Mouse (Mus musculus) hindbrain, embryonic 15.5 days (tissue): ENCODE measurements around the gene Eno1. TPM values are rescaled to one million over a fixed set of nuclear protein-coding genes. Genes with fewer than 3 reads are reported as not detected.

ENCODE experiments used
- ATAC-seq: fragments of 200-750 bp; cut with Nextera tagmentation; 2 replicates; pipeline ENCODE4 v1.8.0; 2017; ENCODE audit warnings: low read depth, moderate number of reproducible peaks, moderate TSS enrichment; ENCODE audit not compliant: low FRiP score
- H3K27ac ChIP-seq: fragments of 300-500 bp; sonication (generic); replicated peaks from 2 replicates; pipeline ENCODE4 v1.5.1; 2015; ENCODE audit warnings: mild to moderate bottlenecking, inconsistent platforms
- H3K27me3 ChIP-seq: fragments of 300-500 bp; sonication (generic); 2 replicates; pipeline ENCODE4 v1.6.1; 2015; ENCODE audit warnings: control low read depth, inconsistent platforms
- H3K36me3 ChIP-seq: fragments of 300-500 bp; sonication (generic); 2 replicates; pipeline ENCODE4 v1.6.1; 2015; ENCODE audit warnings: control low read depth, inconsistent platforms
- H3K4me1 ChIP-seq: fragments of 300-500 bp; sonication (generic); replicated peaks from 2 replicates; pipeline ENCODE4 v1.6.1; 2015; ENCODE audit warnings: control low read depth, inconsistent platforms
- H3K4me2 ChIP-seq: fragments of 300-500 bp; sonication (generic); 2 replicates; pipeline ENCODE4 v1.6.1; 2015; ENCODE audit warnings: moderate library complexity, mild to moderate bottlenecking, inconsistent platforms
- H3K4me3 ChIP-seq: fragments of 300-500 bp; sonication (generic); 2 replicates; pipeline ENCODE4 v1.5.1; 2015; ENCODE audit warnings: mild to moderate bottlenecking, inconsistent platforms
- H3K9ac ChIP-seq: fragments of 300-500 bp; sonication (generic); 2 replicates; pipeline ENCODE4 v1.6.1; 2015; ENCODE audit warnings: inconsistent platforms
- H3K9me3 ChIP-seq: fragments of 300-500 bp; sonication (generic); 2 replicates; pipeline ENCODE4 v1.6.1; 2016; ENCODE audit warnings: control low read depth, inconsistent platforms
- WGBS: fragments of 180-500 bp; shearing (Covaris S2); methylation state at CpG from one replicate; pipeline ENCODE4 v1.1.7; 2015; 5-methylcytosine and 5-hydroxymethylcytosine counted together
- polyA plus RNA-seq: library from polyadenylated mRNA; unstranded; fragments of >200 nt; fragmentation: Nextera tagmentation; extraction: Ambion mirVana; gene quantifications from 2 replicates; pipeline ENCODE4 v1.2.1, GENCODE M21; 2015

The Eno1 gene
- polyA plus RNA-seq, 1 experiment from 2014 or later, result 1,158 TPM

- Histone ChIP-seq H3K27ac (no peak overlapping the region), H3K4me3 (no peak overlapping the region), H3K9me3 (no peaks in the 10 kb centered on the region), H3K4me2 (peak overlapping the region; percentile 11; the same call in 1 of the 2 replicates), H3K27me3 (no peaks in the 10 kb centered on the region), H3K4me1 (peaks cover 61% of the 10 kb centered on the region), H3K36me3 (peaks cover 38% of the 10 kb centered on the region), H3K9ac (no peak overlapping the region)
- WGBS, result 83% methylated on average over 1 of the region's 1 CpGs
- no peak for ATAC-seq
Observed at GRCm38 (mm10) chr4:150240381-150240886, 3.9 kb downstream of the Eno1 start.

- H3K4me3 ChIP-seq, result no peak overlapping the region
- no peak for ATAC-seq
- H3K4me2 ChIP-seq, result no peak overlapping the region; the same call in 1 of the 2 replicates
- peaks cover 55% of the 10 kb centered on the region for H3K4me1 ChIP-seq
- no peak overlapping the region for H3K9ac ChIP-seq
- peaks cover 50% of the 10 kb centered on the region for H3K36me3 ChIP-seq
- 59% methylated on average over 4 of the region's 4 CpGs for WGBS
- no peak overlapping the region for H3K27ac ChIP-seq
- H3K27me3 ChIP-seq, result no peaks in the 10 kb centered on the region
- no peaks in the 10 kb centered on the region for H3K9me3 ChIP-seq
Observed at GRCm38 (mm10) chr4:150241708-150242107, 5.2 kb downstream of the Eno1 start.

DNA sequence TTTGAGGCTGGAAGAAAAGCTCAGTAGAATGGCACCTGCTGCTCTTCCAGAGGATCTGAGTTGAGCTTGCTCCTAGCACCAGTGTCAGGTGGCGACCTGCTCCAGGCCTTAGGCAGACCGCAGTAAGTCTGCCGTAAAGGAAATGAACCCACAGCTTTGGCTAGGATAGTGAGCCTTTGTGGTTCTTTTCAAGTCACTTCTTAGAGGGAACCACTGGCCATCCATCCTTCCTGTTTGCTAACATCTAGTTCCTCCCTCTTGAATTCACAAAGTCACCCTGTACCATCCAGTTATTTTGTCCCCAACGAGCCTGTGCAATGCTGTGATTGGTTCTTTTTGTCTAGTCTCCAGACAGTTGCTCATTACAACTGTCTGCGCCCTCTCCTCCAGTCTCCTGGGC lies 6.2 kb downstream of the Eno1 start:
- 78% methylated on average over 5 of the region's 5 CpGs for WGBS
- no peak overlapping the region for H3K4me2 ChIP-seq
- no peak for ATAC-seq
- H3K36me3 ChIP-seq, result peaks cover 58% of the 10 kb centered on the region
- peaks cover 53% of the 10 kb centered on the region for H3K4me1 ChIP-seq
- no peaks in the 10 kb centered on the region for H3K9me3 ChIP-seq
- H3K9ac ChIP-seq, result no peak overlapping the region
- H3K27ac ChIP-seq, result no peak overlapping the region
- no peaks in the 10 kb centered on the region for H3K27me3 ChIP-seq
- H3K4me3 ChIP-seq, result no peak overlapping the region

GRCm38 (mm10) chr4:150245876-150246275 lies 9.4 kb downstream of the Eno1 start:
- H3K4me3 ChIP-seq, result no peak overlapping the region
- H3K36me3 ChIP-seq, result peaks cover 78% of the 10 kb centered on the region
- H3K27ac ChIP-seq, result no peak overlapping the region
- no peak overlapping the region for H3K4me2 ChIP-seq
- no peak for ATAC-seq
- H3K4me1 ChIP-seq, result peaks cover 35% of the 10 kb centered on the region
- WGBS, result 80% methylated on average over 2 of the region's 2 CpGs
- H3K9ac ChIP-seq, result no peak overlapping the region
- no peaks in the 10 kb centered on the region for H3K27me3 ChIP-seq
- H3K9me3 ChIP-seq, result no peaks in the 10 kb centered on the region

- peaks cover 28% of the 10 kb centered on the region for H3K4me1 ChIP-seq
- H3K4me3 ChIP-seq, result no peak overlapping the region
- WGBS, result 58% methylated on average over 5 of the region's 5 CpGs
- ATAC-seq, result peak; percentile 39; the same call in 1 of the 2 replicates
- no peak overlapping the region for H3K27ac ChIP-seq
- H3K9ac ChIP-seq, result no peak overlapping the region
- no peaks in the 10 kb centered on the region for H3K27me3 ChIP-seq
- no peak overlapping the region for H3K4me2 ChIP-seq
- peaks cover 58% of the 10 kb centered on the region for H3K36me3 ChIP-seq
- no peaks in the 10 kb centered on the region for H3K9me3 ChIP-seq
Observed at GRCm38 (mm10) chr4:150248009-150248408, 11.5 kb downstream of the Eno1 start.

GRCm38 (mm10) chr4:150248917-150249316 lies 12.4 kb downstream of the Eno1 start:
- no peak for ATAC-seq
- Histone ChIP-seq H3K9me3 (no peaks in the 10 kb centered on the region), H3K27ac (no peak overlapping the region), H3K4me2 (no peak overlapping the region), H3K36me3 (peaks cover 50% of the 10 kb centered on the region), H3K4me3 (no peak overlapping the region), H3K9ac (no peak overlapping the region), H3K4me1 (peaks cover 21% of the 10 kb centered on the region), H3K27me3 (no peaks in the 10 kb centered on the region)
- 75% methylated on average over 5 of the region's 5 CpGs for WGBS

GRCm38 (mm10) chr4:150249731-150250270 lies 13.3 kb downstream of the Eno1 start:
- H3K4me2 ChIP-seq, result no peak overlapping the region
- no peak overlapping the region for H3K4me3 ChIP-seq
- H3K36me3 ChIP-seq, result peaks cover 42% of the 10 kb centered on the region
- ATAC-seq, result no peak
- H3K27ac ChIP-seq, result peak overlapping the region; percentile 90
- 80% methylated on average over 5 of the region's 5 CpGs for WGBS
- no peaks in the 10 kb centered on the region for H3K9me3 ChIP-seq
- H3K27me3 ChIP-seq, result no peaks in the 10 kb centered on the region
- peaks cover 26% of the 10 kb centered on the region for H3K4me1 ChIP-seq
- H3K9ac ChIP-seq, result no peak overlapping the region

GRCm38 (mm10) chr4:150250549-150251422 lies 14.3 kb downstream of the Eno1 start:
- Histone ChIP-seq H3K4me2 (peak overlapping the region; percentile 32), H3K36me3 (peaks cover 37% of the 10 kb centered on the region), H3K9ac (no peak overlapping the region), H3K4me1 (peaks cover 31% of the 10 kb centered on the region), H3K4me3 (no peak overlapping the region), H3K9me3 (no peaks in the 10 kb centered on the region), H3K27ac (peak overlapping the region; percentile 90), H3K27me3 (no peaks in the 10 kb centered on the region)
- WGBS, result 19% methylated on average over 18 of the region's 18 CpGs
- ATAC-seq, result peak; percentile 54

DNA sequence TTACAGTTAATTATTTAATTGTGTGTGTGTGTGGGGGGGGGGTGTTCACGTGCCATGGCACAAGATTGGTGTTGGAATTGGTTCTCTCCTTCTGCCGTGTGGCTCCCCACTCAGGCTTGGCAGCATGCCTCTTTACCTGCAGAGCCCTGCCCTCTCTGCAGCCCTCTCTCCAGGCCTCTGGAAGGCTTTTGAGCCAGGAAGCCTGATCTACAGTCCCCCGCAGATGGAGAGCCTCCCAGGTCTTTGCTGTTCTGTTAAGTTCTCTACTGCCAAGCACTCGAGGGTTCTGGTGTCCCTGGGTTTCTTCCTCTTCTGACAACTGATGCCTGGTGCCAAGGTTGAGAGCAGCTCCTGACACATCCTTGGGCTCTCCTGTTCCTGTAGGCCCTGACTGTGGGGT lies 17.9 kb downstream of the Eno1 start:
- Histone ChIP-seq H3K9ac (no peak overlapping the region), H3K36me3 (peaks cover 6% of the 10 kb centered on the region), H3K4me2 (no peak overlapping the region), H3K4me3 (no peak overlapping the region), H3K27ac (peak overlapping the region; percentile 52), H3K27me3 (no peaks in the 10 kb centered on the region), H3K4me1 (peaks cover 53% of the 10 kb centered on the region), H3K9me3 (no peaks in the 10 kb centered on the region)
- ATAC-seq, result no peak
- WGBS, result 70% methylated on average over 4 of the region's 4 CpGs

DNA sequence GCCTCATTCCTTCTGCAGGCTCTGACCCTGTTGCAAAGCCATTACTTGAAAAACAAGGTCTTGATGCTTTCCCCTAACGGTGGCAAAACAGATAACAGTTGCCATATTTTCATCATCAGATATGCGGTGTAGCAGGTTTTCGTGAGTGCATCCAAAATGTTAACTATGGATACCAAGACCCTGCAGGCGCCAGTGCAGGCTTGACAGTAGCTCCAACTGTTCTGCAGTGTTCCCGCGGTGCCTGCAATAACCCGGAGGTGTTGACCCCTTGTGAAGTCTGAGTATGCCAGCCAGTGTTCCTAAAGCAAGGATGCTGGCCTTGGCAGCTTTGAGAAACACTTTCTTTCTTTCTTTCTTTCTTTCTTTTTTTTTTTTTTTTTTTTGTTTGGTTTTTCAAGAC lies 18.7 kb downstream of the Eno1 start:
- ATAC-seq, result no peak
- no peak overlapping the region for H3K9ac ChIP-seq
- peak overlapping the region; percentile 52; the same call in 1 of the 2 replicates for H3K27ac ChIP-seq
- H3K4me3 ChIP-seq, result no peak overlapping the region
- H3K36me3 ChIP-seq, result no peaks in the 10 kb centered on the region
- no peaks in the 10 kb centered on the region for H3K27me3 ChIP-seq
- H3K4me2 ChIP-seq, result no peak overlapping the region
- H3K9me3 ChIP-seq, result no peaks in the 10 kb centered on the region
- 70% methylated on average over 7 of the region's 7 CpGs for WGBS
- H3K4me1 ChIP-seq, result peaks cover 52% of the 10 kb centered on the region

- ATAC-seq, result peak; percentile 65
- no peaks in the 10 kb centered on the region for H3K36me3 ChIP-seq
- no peak overlapping the region for H3K4me3 ChIP-seq
- H3K9ac ChIP-seq, result no peak overlapping the region
- no peaks in the 10 kb centered on the region for H3K9me3 ChIP-seq
- H3K4me1 ChIP-seq, result peaks cover 38% of the 10 kb centered on the region
- H3K27ac ChIP-seq, result peak overlapping the region; percentile 73
- no peaks in the 10 kb centered on the region for H3K27me3 ChIP-seq
- 44% methylated on average over 20 of the region's 20 CpGs for WGBS
- H3K4me2 ChIP-seq, result no peak overlapping the region
Observed at GRCm38 (mm10) chr4:150257252-150258204, 21.0 kb downstream of the Eno1 start.
